Mouse (Mus musculus): Measurements from ENCODE around the gene Abca1.

DNA sequence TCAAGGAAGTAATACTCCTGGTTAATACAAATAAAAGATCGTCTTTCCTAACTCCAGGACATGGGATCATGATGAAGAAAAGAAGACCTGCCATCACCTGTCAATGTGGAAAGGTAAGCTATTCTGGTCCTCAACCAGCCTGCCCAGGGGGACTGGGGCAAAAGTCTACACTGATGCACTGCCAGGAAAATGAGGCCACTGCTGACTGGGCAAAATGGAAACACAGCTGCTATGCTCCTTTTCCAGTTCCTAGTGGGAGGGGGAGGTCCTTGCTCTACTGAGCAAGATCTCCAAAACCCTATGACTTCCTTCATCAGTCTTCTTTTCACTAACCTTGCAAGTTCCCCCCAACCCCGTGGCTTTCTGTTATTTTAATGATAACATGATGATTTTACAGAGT lies 73.1 kb downstream of the Abca1 start:
- TF ChIP-seq CTCF (IDR thresholded peaks at IDR 0.05 in 2 of 3, conservative IDR thresholded peaks at IDR 0.05 in 1 of 3; ENCODE audit: control insufficient read depth in 1 of 3, insufficient read depth in 1 of 3, low read depth in 2 of 3, low read length in 3 of 3, poor library complexity in 1 of 3, severe bottlenecking in 1 of 3): no peak
- TF ChIP-seq POLR2A (IDR thresholded peaks at IDR 0.05; ENCODE audit: control insufficient read depth in 1 of 2, insufficient read depth in 1 of 2, low read depth in 1 of 2, low read length in 2 of 2, poor library complexity in 1 of 2): no peak
- TF ChIP-seq ZNF384 (IDR thresholded peaks at IDR 0.05; ENCODE audit: low read depth, low read length): no peak
- TF ChIP-seq TAL1 (IDR thresholded peaks at IDR 0.05; ENCODE audit: low read length): no peak
- no peak for TF ChIP-seq RCOR1 (IDR thresholded peaks at IDR 0.05; ENCODE audit: low read depth, low read length)
- no peak for TF ChIP-seq TBP (IDR thresholded peaks at IDR 0.05; ENCODE audit: low read depth, low read length)
- TF ChIP-seq MAFK (IDR thresholded peaks at IDR 0.05; ENCODE audit: borderline replicate concordance, low read depth, low read length): no peak
- no peak for TF ChIP-seq NELFE (IDR thresholded peaks at IDR 0.05; ENCODE audit: low read depth, low read length)
- no peak for TF ChIP-seq ZC3H11A (IDR thresholded peaks at IDR 0.05; ENCODE audit: low read depth, low read length)
- TF ChIP-seq HCFC1 (IDR thresholded peaks at IDR 0.05; ENCODE audit: low read depth, low read length): no peak
- TF ChIP-seq UBTF (IDR thresholded peaks at IDR 0.05; ENCODE audit: borderline replicate concordance, insufficient read depth, low read depth, low read length): no peak
- TF ChIP-seq MXI1 (IDR thresholded peaks at IDR 0.05; ENCODE audit: low read depth, low read length): no peak

All from MEL (cell line).